Mouse (Mus musculus) MEL (cell line): Measurements from ENCODE around the gene Sox5. TPM values are rescaled to one million over a fixed set of nuclear protein-coding genes. Genes with fewer than 3 reads are reported as not detected.

Experiments
- DNase-seq: peaks from one replicate; pipeline ENCODE4 v3.0.0; 2011; ENCODE audit warnings: low read depth, low spot score
- H3K27ac ChIP-seq: 2 replicates; pipeline ENCODE4 v1.5.1; 2012; ENCODE audit warnings: low read depth, mild to moderate bottlenecking, control low read depth, low read length, moderate library complexity; ENCODE audit not compliant: control insufficient read depth
- H3K27me3 ChIP-seq, 2 experiments: fragments of 150-350 bp in 1 of 2; sonication (generic) in 1 of 2; 2 replicates each; pipeline ENCODE4 v1.6.1; 2012; ENCODE audit warnings: low read length in 2 of 2, mild to moderate bottlenecking in 2 of 2, improper control_type of control experiment in 1 of 2, moderate library complexity in 1 of 2; ENCODE audit not compliant: insufficient read depth in 2 of 2, control insufficient read depth in 1 of 2
- H3K36me3 ChIP-seq, 2 experiments: 2 replicates each; pipeline ENCODE4 v1.6.1; 2012 to 2014; ENCODE audit warnings: low read length in 2 of 2, improper control_type of control experiment in 1 of 2, inconsistent platforms in 1 of 2, mild to moderate bottlenecking in 1 of 2; ENCODE audit not compliant: insufficient read depth in 2 of 2, control insufficient read depth in 1 of 2
- H3K4me1 ChIP-seq, 2 experiments: fragments of 150-350 bp in 1 of 2; sonication (generic) in 1 of 2; 2 replicates each; pipeline ENCODE4 v1.6.1; 2012; ENCODE audit warnings: low read length in 2 of 2, improper control_type of control experiment in 1 of 2, mild to moderate bottlenecking in 1 of 2; ENCODE audit not compliant: insufficient read depth in 2 of 2, control insufficient read depth in 1 of 2
- H3K4me3 ChIP-seq, 2 experiments: fragments of 150-350 bp in 1 of 2; sonication (generic) in 1 of 2; 2 replicates each; pipeline ENCODE4 v1.5.1; 2012; ENCODE audit warnings: low read depth in 2 of 2, low read length in 2 of 2, mild to moderate bottlenecking in 2 of 2, moderate library complexity in 2 of 2, control low read depth in 1 of 2, improper control_type of control experiment in 1 of 2; ENCODE audit not compliant: control insufficient read depth in 1 of 2, insufficient read depth in 1 of 2
- H3K79me2 ChIP-seq: 2 replicates; pipeline ENCODE4 v1.6.1; 2012; ENCODE audit warnings: mild to moderate bottlenecking, low read length, moderate library complexity; ENCODE audit not compliant: control insufficient read depth, poor library complexity, insufficient read depth
- H3K9ac ChIP-seq: 2 replicates; pipeline ENCODE4 v1.6.1; 2012; ENCODE audit warnings: low read depth, mild to moderate bottlenecking, control low read depth, low read length, moderate library complexity; ENCODE audit not compliant: control insufficient read depth, poor library complexity, severe bottlenecking
- H3K9me3 ChIP-seq: fragments of 150-350 bp; sonication (generic); replicated peaks from 2 replicates; pipeline ENCODE4 v1.6.1; 2012; ENCODE audit warnings: mild to moderate bottlenecking, low read length, improper control_type of control experiment, moderate library complexity; ENCODE audit not compliant: insufficient read depth
- BHLHE40 ChIP-seq: IDR thresholded peaks from 2 replicates; pipeline ENCODE4 v1.6.1; 2012; ENCODE audit warnings: low read depth, mild to moderate bottlenecking, inconsistent platforms, low read length, improper control_type of control experiment, borderline replicate concordance
- CHD1 ChIP-seq: IDR thresholded peaks from 2 replicates; pipeline ENCODE4 v1.6.1; 2012; ENCODE audit warnings: low read depth, mild to moderate bottlenecking, inconsistent platforms, low read length, improper control_type of control experiment
- CTCF ChIP-seq, 3 experiments: IDR thresholded peaks in 2 of 3; conservative IDR thresholded peaks in 1 of 3; 2 replicates each; pipeline ENCODE4 v1.5.1; 2011 to 2012; ENCODE audit warnings: low read length in 3 of 3, low read depth in 2 of 3, mild to moderate bottlenecking in 2 of 3, improper control_type of control experiment in 1 of 3, inconsistent platforms in 1 of 3, mixed read lengths in 1 of 3, moderate library complexity in 1 of 3; ENCODE audit not compliant: control insufficient read depth in 1 of 3, insufficient read depth in 1 of 3, poor library complexity in 1 of 3, severe bottlenecking in 1 of 3
- E2F4 ChIP-seq: IDR thresholded peaks from 2 replicates; pipeline ENCODE4 v1.6.1; 2011; ENCODE audit warnings: low read depth, low read length, improper control_type of control experiment, borderline replicate concordance
- ELF1 ChIP-seq: IDR thresholded peaks from 2 replicates; pipeline ENCODE4 v1.6.1; 2014; ENCODE audit warnings: low read depth, mild to moderate bottlenecking, inconsistent platforms, low read length, improper control_type of control experiment, moderate library complexity
- EP300 ChIP-seq, 2 experiments: IDR thresholded peaks; 2 replicates each; pipeline ENCODE4 v1.6.1; 2011; ENCODE audit warnings: improper control_type of control experiment in 2 of 2, low read length in 2 of 2, low read depth in 1 of 2, mild to moderate bottlenecking in 1 of 2
- ETS1 ChIP-seq: IDR thresholded peaks from 2 replicates; pipeline ENCODE4 v1.6.1; 2012; ENCODE audit warnings: low read depth, mild to moderate bottlenecking, inconsistent platforms, low read length, improper control_type of control experiment, moderate library complexity
- GATA1 ChIP-seq: IDR thresholded peaks from 2 replicates; pipeline ENCODE4 v1.6.1; 2011; ENCODE audit warnings: low read depth, low read length, improper control_type of control experiment
- HCFC1 ChIP-seq: IDR thresholded peaks from 2 replicates; pipeline ENCODE4 v1.6.1; 2012; ENCODE audit warnings: low read depth, mild to moderate bottlenecking, inconsistent platforms, low read length, improper control_type of control experiment, moderate library complexity
- MAX ChIP-seq: IDR thresholded peaks from 2 replicates; pipeline ENCODE4 v1.6.1; 2011; ENCODE audit warnings: low read length, improper control_type of control experiment
- MAZ ChIP-seq: IDR thresholded peaks from 2 replicates; pipeline ENCODE4 v1.6.1; 2012; ENCODE audit warnings: low read depth, mild to moderate bottlenecking, inconsistent platforms, low read length, improper control_type of control experiment
- MEF2A ChIP-seq: IDR thresholded peaks from 2 replicates; pipeline ENCODE4 v1.6.1; 2014; ENCODE audit warnings: low read depth, mild to moderate bottlenecking, inconsistent platforms, low read length, improper control_type of control experiment; ENCODE audit not compliant: poor library complexity, insufficient replicate concordance, severe bottlenecking; ENCODE audit errors: extremely low read depth
- MXI1 ChIP-seq: IDR thresholded peaks from 2 replicates; pipeline ENCODE4 v1.6.1; 2011; ENCODE audit warnings: mild to moderate bottlenecking, low read depth, low read length, improper control_type of control experiment
- MYB ChIP-seq: IDR thresholded peaks from 2 replicates; pipeline ENCODE4 v1.6.1; 2011; ENCODE audit warnings: mild to moderate bottlenecking, low read depth, low read length, improper control_type of control experiment
- MYC ChIP-seq: IDR thresholded peaks from 2 replicates; pipeline ENCODE4 v1.6.1; 2011; ENCODE audit warnings: low read depth, mild to moderate bottlenecking, low read length, improper control_type of control experiment, moderate library complexity
- NRF1 ChIP-seq: IDR thresholded peaks from 2 replicates; pipeline ENCODE4 v1.6.1; 2014; ENCODE audit warnings: low read depth, mild to moderate bottlenecking, inconsistent platforms, low read length, improper control_type of control experiment, moderate library complexity; ENCODE audit not compliant: poor library complexity, insufficient read depth, severe bottlenecking
- POLR2A ChIP-seq, 2 experiments: IDR thresholded peaks; 2 replicates each; pipeline ENCODE4 v1.6.1; 2011 to 2012; ENCODE audit warnings: low read length in 2 of 2, mild to moderate bottlenecking in 2 of 2, control low read depth in 1 of 2, improper control_type of control experiment in 1 of 2, low read depth in 1 of 2, moderate library complexity in 1 of 2; ENCODE audit not compliant: control insufficient read depth in 1 of 2, insufficient read depth in 1 of 2, poor library complexity in 1 of 2
- POLR2AphosphoS2 ChIP-seq: IDR thresholded peaks from 2 replicates; pipeline ENCODE4 v1.6.1; 2011; ENCODE audit warnings: low read length, improper control_type of control experiment
- SMC3 ChIP-seq: IDR thresholded peaks from 2 replicates; pipeline ENCODE4 v1.6.1; 2011; ENCODE audit warnings: low read depth, low read length, improper control_type of control experiment
- TAL1 ChIP-seq: IDR thresholded peaks from 2 replicates; pipeline ENCODE4 v1.6.1; 2012; ENCODE audit warnings: mild to moderate bottlenecking, inconsistent platforms, low read length, moderate library complexity, mixed read lengths
- TCF12 ChIP-seq: IDR thresholded peaks from 2 replicates; pipeline ENCODE4 v1.6.1; 2014; ENCODE audit warnings: low read depth, mild to moderate bottlenecking, inconsistent platforms, low read length, improper control_type of control experiment, moderate library complexity
- ZMIZ1 ChIP-seq: IDR thresholded peaks from 2 replicates; pipeline ENCODE4 v1.6.1; 2012; ENCODE audit warnings: low read depth, mild to moderate bottlenecking, inconsistent platforms, low read length, improper control_type of control experiment, moderate library complexity
- ZNF384 ChIP-seq: IDR thresholded peaks from 2 replicates; pipeline ENCODE4 v1.6.1; 2012; ENCODE audit warnings: low read depth, mild to moderate bottlenecking, inconsistent platforms, low read length, improper control_type of control experiment
- polyA plus RNA-seq, 2 experiments: library from polyadenylated mRNA; stranded (reverse) in 1 of 2; unstranded in 1 of 2; fragments of >175 nt in 1 of 2; fragments of >200 nt in 1 of 2; gene quantifications; 2 replicates each; pipeline versions ENCODE4 v1.2.1 to v1.2.4; 2012; ENCODE audit warnings: low replicate concordance in 2 of 2, low read depth in 1 of 2; ENCODE audit not compliant: insufficient read length in 2 of 2, insufficient read depth in 1 of 2, missing spikeins in 1 of 2
- total RNA-seq: library from RNA; depleted of rRNA; stranded (reverse); fragments of 300-350 nt; gene quantifications from 2 replicates; pipeline ENCODE4 v1.2.3, GENCODE M21; 2012

The Sox5 gene
- total and polyA plus RNA-seq, 3 experiments = 0.19 to 3.0 TPM; not detected in 1

DNA sequence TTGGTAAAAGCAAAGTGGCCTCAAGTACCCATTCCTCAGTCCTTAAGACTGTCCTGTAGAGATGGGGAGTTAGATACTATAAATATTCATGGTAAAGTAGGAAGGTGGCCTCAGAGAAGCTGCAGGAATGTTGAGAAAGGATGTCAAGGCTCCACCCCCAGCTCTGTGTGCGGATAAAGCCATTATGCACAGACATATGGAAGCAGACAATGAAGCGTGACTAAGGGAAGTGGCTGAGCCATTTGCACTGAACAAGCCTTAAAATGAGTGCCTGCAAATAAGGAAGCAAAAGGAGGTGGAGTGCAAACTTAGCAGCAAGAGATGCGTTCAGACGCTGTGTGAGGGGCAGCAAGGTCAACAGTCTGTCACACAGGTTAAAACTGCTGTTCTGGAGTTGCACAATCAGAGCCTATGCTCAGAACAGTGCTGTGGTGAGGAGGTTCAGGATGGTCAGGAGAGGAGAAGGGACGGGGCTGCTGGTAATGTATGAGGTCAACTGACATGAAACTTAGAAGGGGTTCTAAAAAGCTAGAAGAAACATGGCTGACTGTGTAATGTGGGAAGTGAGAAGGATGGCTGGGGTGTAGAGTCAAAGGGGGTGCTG is 35.7 kb upstream of the Sox5 start:
- Histone ChIP-seq H3K9ac (no peak overlapping the region), H3K4me3 (no peak overlapping the region), H3K27ac (no peak overlapping the region), H3K9me3 (no peaks in the 10 kb centered on the region), H3K4me1 (no peaks in the 10 kb centered on the region)
- TF ChIP-seq ETS1 (no peak), MYC (no peak), CTCF (IDR thresholded peaks at IDR 0.05 in 2 of 3, conservative IDR thresholded peaks at IDR 0.05 in 1 of 3; ENCODE audit: control insufficient read depth in 1 of 3, insufficient read depth in 1 of 3, low read depth in 2 of 3, low read length in 3 of 3, poor library complexity in 1 of 3, severe bottlenecking in 1 of 3) (no peak), TCF12 (no peak), MAZ (no peak), MEF2A (no peak), SMC3 (no peak), E2F4 (no peak), HCFC1 (no peak), NRF1 (no peak), MAX (no peak), POLR2AphosphoS2 (no peak), TAL1 (no peak), EP300 (IDR thresholded peaks at IDR 0.05; ENCODE audit: low read depth in 1 of 2, low read length in 2 of 2) (no peak)
- TF ChIP-seq, all 39 proteins: peak for 0
- Histone ChIP-seq H3K36me3 (no peaks in the 10 kb centered on the region), H3K79me2 (no peaks in the 10 kb centered on the region), H3K27me3 (no peaks in the 10 kb centered on the region)
- DNase-seq = no peak

DNA sequence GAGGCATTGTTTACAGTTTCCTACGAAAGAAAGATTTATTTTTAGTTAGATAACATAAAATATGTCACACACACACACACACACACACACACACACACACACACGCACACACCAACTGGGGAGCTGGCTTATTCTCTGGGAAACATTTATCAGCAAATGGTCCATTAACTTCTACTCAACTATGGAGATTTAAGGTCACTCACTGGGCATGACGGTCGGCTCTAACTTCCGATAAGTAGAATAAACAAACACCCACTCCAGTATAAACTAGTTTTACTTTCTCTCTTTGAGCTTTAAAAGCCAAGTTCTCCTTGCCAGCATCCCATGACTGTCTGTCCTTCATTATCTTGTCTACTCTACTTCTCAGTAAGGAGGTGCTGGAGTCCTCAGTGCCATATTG is 33.8 kb upstream of the Sox5 start:
- H3K27ac ChIP-seq = no peak overlapping the region
- H3K9ac ChIP-seq = no peak overlapping the region
- no peaks in the 10 kb centered on the region for H3K36me3 ChIP-seq
- no peaks in the 10 kb centered on the region for H3K4me1 ChIP-seq
- TF ChIP-seq ZMIZ1 (no peak), ELF1 (no peak), GATA1 (no peak), CHD1 (no peak), POLR2A (IDR thresholded peaks at IDR 0.05; ENCODE audit: control insufficient read depth in 1 of 2, insufficient read depth in 1 of 2, low read depth in 1 of 2, low read length in 2 of 2, poor library complexity in 1 of 2) (no peak), ZNF384 (no peak), SMC3 (no peak), MEF2A (no peak), BHLHE40 (no peak), HCFC1 (no peak), MYB (no peak), MXI1 (no peak), EP300 (IDR thresholded peaks at IDR 0.05; ENCODE audit: low read depth in 1 of 2, low read length in 2 of 2) (no peak)
- H3K4me3 ChIP-seq = no peak overlapping the region
- H3K79me2 ChIP-seq = no peaks in the 10 kb centered on the region
- no peaks in the 10 kb centered on the region for H3K27me3 ChIP-seq
- H3K9me3 ChIP-seq = no peaks in the 10 kb centered on the region
- DNase-seq = no peak
